Mouse (Mus musculus): Measurements from ENCODE around the gene Myl7. TPM values are rescaled to one million over a fixed set of nuclear protein-coding genes. Genes with fewer than 3 reads are reported as not detected.

Myl7 gene
- polyA plus RNA-seq, 1 experiment from 2014 or later, result 3.7 TPM

- H3K9me3 ChIP-seq, result no peaks in the 10 kb centered on the region
- peaks cover 23% of the 10 kb centered on the region for H3K36me3 ChIP-seq
- peaks cover 29% of the 10 kb centered on the region for H3K4me1 ChIP-seq
- peak within 1 kb of the TSS; percentile 58 for H3K27ac ChIP-seq
- peak within 1 kb of the TSS; percentile 55 for H3K4me3 ChIP-seq
- ATAC-seq (ENCODE audit: insufficient number of reproducible peaks, low FRiP score, low TSS enrichment, low read depth), result peak; percentile 67; the same call in 1 of the 2 replicates
- H3K27me3 ChIP-seq, result 0 out of 2 replicates have a peak, but pooled peaks cover 7% of the 10 kb centered on the region
- peak within 1 kb of the TSS; percentile 51 for H3K9ac ChIP-seq
- peak within 1 kb of the TSS; percentile 85 for H3K4me2 ChIP-seq
- WGBS, result 2% methylated on average over 49 of the region's 59 CpGs
These were observed 36.7 kb downstream of the Myl7 start, which contains the start of gene Aebp1 for GRCm38 (mm10) chr11:5861678-5862393. TSS of gene Aebp1 (plus strand) at chr11:5861947.

GRCm38 (mm10) chr11:5860639-5861038, 37.9 kb downstream of the Myl7 start:
- Histone ChIP-seq H3K36me3 (peaks cover 16% of the 10 kb centered on the region), H3K4me2 (no peak overlapping the region), H3K9ac (no peak overlapping the region), H3K4me1 (peaks cover 40% of the 10 kb centered on the region), H3K27ac (no peak overlapping the region), H3K4me3 (no peak overlapping the region), H3K27me3 (0 out of 2 replicates have a peak, but pooled peaks cover 7% of the 10 kb centered on the region), H3K9me3 (no peaks in the 10 kb centered on the region)
- 59% methylated on average over 6 of the region's 6 CpGs for whole genome bisulfite sequencing
- no peak for ATAC-seq (ENCODE audit: insufficient number of reproducible peaks, low FRiP score, low TSS enrichment, low read depth)

- 0 out of 2 replicates have a peak, but pooled peaks cover 7% of the 10 kb centered on the region for H3K27me3 ChIP-seq
- no peak overlapping the region for H3K27ac ChIP-seq
- WGBS, result 82% methylated on average over 13 of the region's 13 CpGs
- H3K4me2 ChIP-seq, result no peak overlapping the region
- no peak overlapping the region for H3K4me3 ChIP-seq
- H3K9me3 ChIP-seq, result no peaks in the 10 kb centered on the region
- H3K9ac ChIP-seq, result no peak overlapping the region
- no peak for ATAC-seq (ENCODE audit: insufficient number of reproducible peaks, low FRiP score, low TSS enrichment, low read depth)
- peaks cover 41% of the 10 kb centered on the region for H3K4me1 ChIP-seq
- H3K36me3 ChIP-seq, result peaks cover 10% of the 10 kb centered on the region
These were observed 38.6 kb downstream of the Myl7 start for GRCm38 (mm10) chr11:5859883-5860550.

GRCm38 (mm10) chr11:5858723-5859122, 39.9 kb downstream of the Myl7 start:
- Histone ChIP-seq H3K4me3 (no peak overlapping the region), H3K4me1 (peaks cover 41% of the 10 kb centered on the region), H3K9me3 (no peaks in the 10 kb centered on the region), H3K9ac (no peak overlapping the region), H3K27me3 (0 out of 2 replicates have a peak, but pooled peaks cover 7% of the 10 kb centered on the region), H3K4me2 (no peak overlapping the region), H3K36me3 (no peaks in the 10 kb centered on the region), H3K27ac (no peak overlapping the region)
- 68% methylated on average over 1 of the region's 1 CpGs for WGBS
- ATAC-seq (ENCODE audit: insufficient number of reproducible peaks, low FRiP score, low TSS enrichment, low read depth), result no peak

GRCm38 (mm10) chr11:5856479-5857130, 42.0 kb downstream of the Myl7 start:
- Histone ChIP-seq H3K4me2 (no peak overlapping the region), H3K9ac (no peak overlapping the region), H3K4me3 (no peak overlapping the region), H3K4me1 (peaks cover 35% of the 10 kb centered on the region), H3K36me3 (no peaks in the 10 kb centered on the region), H3K27ac (peak overlapping the region; percentile 74), H3K27me3 (0 out of 2 replicates have a peak, but pooled peaks cover 7% of the 10 kb centered on the region), H3K9me3 (no peaks in the 10 kb centered on the region)
- ATAC-seq (ENCODE audit: insufficient number of reproducible peaks, low FRiP score, low TSS enrichment, low read depth), result no peak
- 67% methylated on average over 8 of the region's 8 CpGs for WGBS

- H3K27ac ChIP-seq, result peak overlapping the region; percentile 74
- 20% methylated on average over 7 of the region's 7 CpGs for WGBS
- peak; percentile 68 for ATAC-seq (ENCODE audit: insufficient number of reproducible peaks, low FRiP score, low TSS enrichment, low read depth)
These were observed 42.7 kb downstream of the Myl7 start for GRCm38 (mm10) chr11:5855902-5856301.

GRCm38 (mm10) chr11:5855481-5855880, 43.1 kb downstream of the Myl7 start:
- Histone ChIP-seq H3K4me3 (no peak overlapping the region), H3K9ac (no peak overlapping the region), H3K36me3 (no peaks in the 10 kb centered on the region), H3K4me1 (peaks cover 27% of the 10 kb centered on the region), H3K4me2 (no peak overlapping the region), H3K9me3 (no peaks in the 10 kb centered on the region), H3K27me3 (0 out of 2 replicates have a peak, but pooled peaks cover 1% of the 10 kb centered on the region), H3K27ac (peak overlapping the region; percentile 74)
- ATAC-seq (ENCODE audit: insufficient number of reproducible peaks, low FRiP score, low TSS enrichment, low read depth), result no peak

More at GRCm38 (mm10) chr11:5855902-5856301, 42.7 kb downstream of the Myl7 start:
- Histone ChIP-seq H3K9me3 (no peaks in the 10 kb centered on the region), H3K9ac (no peak overlapping the region), H3K27me3 (0 out of 2 replicates have a peak, but pooled peaks cover 5% of the 10 kb centered on the region), H3K36me3 (no peaks in the 10 kb centered on the region), H3K4me1 (peaks cover 30% of the 10 kb centered on the region), H3K4me2 (no peak overlapping the region), H3K4me3 (no peak overlapping the region)

GRCm38 (mm10) chr11:5852314-5852713, 46.3 kb downstream of the Myl7 start:
- no peak for ATAC-seq (ENCODE audit: insufficient number of reproducible peaks, low FRiP score, low TSS enrichment, low read depth)
- peaks cover 36% of the 10 kb centered on the region for H3K4me1 ChIP-seq
- 29% methylated on average over 1 of the region's 1 CpGs for WGBS
- no peak overlapping the region for H3K9ac ChIP-seq
- no peaks in the 10 kb centered on the region for H3K36me3 ChIP-seq
- no peaks in the 10 kb centered on the region for H3K9me3 ChIP-seq
- no peaks in the 10 kb centered on the region for H3K27me3 ChIP-seq
- H3K4me3 ChIP-seq, result no peak overlapping the region
- H3K4me2 ChIP-seq, result no peak overlapping the region
- peak overlapping the region; percentile 40; the same call in 1 of the 2 replicates for H3K27ac ChIP-seq

GRCm38 (mm10) chr11:5851021-5851736, 47.4 kb downstream of the Myl7 start:
- peaks cover 35% of the 10 kb centered on the region for H3K4me1 ChIP-seq
- WGBS, result 49% methylated on average over 4 of the region's 4 CpGs
- no peaks in the 10 kb centered on the region for H3K9me3 ChIP-seq
- no peak overlapping the region for H3K4me2 ChIP-seq
- H3K9ac ChIP-seq, result no peak overlapping the region
- no peak for ATAC-seq (ENCODE audit: insufficient number of reproducible peaks, low FRiP score, low TSS enrichment, low read depth)
- H3K36me3 ChIP-seq, result no peaks in the 10 kb centered on the region
- H3K27me3 ChIP-seq, result no peaks in the 10 kb centered on the region
- H3K27ac ChIP-seq, result peak overlapping the region; percentile 40; the same call in 1 of the 2 replicates
- no peak overlapping the region for H3K4me3 ChIP-seq

- Histone ChIP-seq H3K4me2 (no peak overlapping the region), H3K4me3 (no peak overlapping the region), H3K27me3 (no peaks in the 10 kb centered on the region), H3K36me3 (no peaks in the 10 kb centered on the region), H3K9ac (no peak overlapping the region), H3K27ac (no peak overlapping the region; the same call in 1 of the 2 replicates), H3K4me1 (peaks cover 29% of the 10 kb centered on the region), H3K9me3 (no peaks in the 10 kb centered on the region)
- 41% methylated on average over 5 of the region's 5 CpGs for WGBS
- ATAC-seq (ENCODE audit: insufficient number of reproducible peaks, low FRiP score, low TSS enrichment, low read depth), result no peak
These were observed 48.1 kb downstream of the Myl7 start for GRCm38 (mm10) chr11:5850452-5850851.

GRCm38 (mm10) chr11:5849316-5849715, 49.3 kb downstream of the Myl7 start:
- Histone ChIP-seq H3K9me3 (no peaks in the 10 kb centered on the region), H3K4me2 (no peak overlapping the region), H3K4me1 (peaks cover 29% of the 10 kb centered on the region), H3K27me3 (no peaks in the 10 kb centered on the region), H3K36me3 (no peaks in the 10 kb centered on the region), H3K4me3 (no peak overlapping the region), H3K27ac (peak overlapping the region; percentile 39), H3K9ac (no peak overlapping the region)
- no peak for ATAC-seq (ENCODE audit: insufficient number of reproducible peaks, low FRiP score, low TSS enrichment, low read depth)
- 59% methylated on average over 2 of the region's 2 CpGs for WGBS
